Mouse (Mus musculus): ENCODE measurements around the gene Ptgis. TPM values are rescaled to one million over a fixed set of nuclear protein-coding genes. Genes with fewer than 3 reads are reported as not detected.

Ptgis gene
- polyA plus RNA-seq, 1 experiment, result 1.2 TPM

DNA sequence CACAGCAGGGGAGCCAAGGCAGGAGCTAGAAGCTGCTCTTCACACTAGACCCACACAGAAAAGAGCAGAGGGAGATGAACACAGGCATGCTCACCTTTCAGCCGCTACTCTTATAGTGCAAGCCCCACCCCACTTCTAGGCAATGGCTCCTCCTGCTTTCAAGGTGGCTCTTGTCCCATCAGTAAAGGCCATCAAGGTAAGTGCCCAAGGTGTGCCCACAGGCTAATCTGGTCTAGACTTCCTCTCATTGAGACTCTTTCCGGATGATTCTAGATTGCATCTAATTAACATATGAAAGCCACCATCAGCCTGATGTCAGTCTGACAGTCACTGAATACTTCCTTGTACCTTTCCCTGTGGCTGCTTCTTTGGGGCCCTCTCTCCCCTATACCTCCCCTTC lies 7.4 kb upstream of the Ptgis start:
- WGBS, result 52% methylated on average over 2 of the region's 2 CpGs

GRCm38 (mm10) chr2:167246704-167247103 lies 6.3 kb upstream of the Ptgis start:
- no peak overlapping the region for H3K4me3 ChIP-seq (replicated peaks; ENCODE audit: control insufficient read depth, low read depth, low read length)

More for the DNA sequence above, 7.4 kb upstream of the Ptgis start:
- no peaks in the 10 kb centered on the region for H3K4me1 ChIP-seq (ENCODE audit: control insufficient read depth, insufficient read depth, low read length)
- TF ChIP-seq CTCF (IDR thresholded peaks at IDR 0.05; ENCODE audit: control insufficient read depth, insufficient read depth, low read length) (no peak), POLR2A (IDR thresholded peaks at IDR 0.05; ENCODE audit: borderline replicate concordance, control insufficient read depth, low read depth, low read length) (no peak)
- no peak overlapping the region for H3K4me3 ChIP-seq (replicated peaks; ENCODE audit: control insufficient read depth, low read depth, low read length)
- H3K27ac ChIP-seq (ENCODE audit: control insufficient read depth, insufficient read depth, low read depth, low read length, poor library complexity), result no peak overlapping the region

GRCm38 (mm10) chr2:167244892-167245291 lies 4.5 kb upstream of the Ptgis start:
- no peak overlapping the region for H3K27ac ChIP-seq (ENCODE audit: control insufficient read depth, insufficient read depth, low read depth, low read length, poor library complexity)
- no peak overlapping the region for H3K4me3 ChIP-seq (replicated peaks; ENCODE audit: control insufficient read depth, low read depth, low read length)
- WGBS, result 66% methylated on average over 4 of the region's 4 CpGs
- no peak for TF ChIP-seq POLR2A (IDR thresholded peaks at IDR 0.05; ENCODE audit: borderline replicate concordance, control insufficient read depth, low read depth, low read length)
- H3K4me1 ChIP-seq (ENCODE audit: control insufficient read depth, insufficient read depth, low read length), result no peaks in the 10 kb centered on the region

More at GRCm38 (mm10) chr2:167246704-167247103, 6.3 kb upstream of the Ptgis start:
- H3K4me1 ChIP-seq (ENCODE audit: control insufficient read depth, insufficient read depth, low read length), result no peaks in the 10 kb centered on the region
- H3K27ac ChIP-seq (ENCODE audit: control insufficient read depth, insufficient read depth, low read depth, low read length, poor library complexity), result no peak overlapping the region
- 82% methylated on average over 7 of the region's 7 CpGs for WGBS
- TF ChIP-seq POLR2A (IDR thresholded peaks at IDR 0.05; ENCODE audit: borderline replicate concordance, control insufficient read depth, low read depth, low read length) (no peak), CTCF (IDR thresholded peaks at IDR 0.05; ENCODE audit: control insufficient read depth, insufficient read depth, low read length) (no peak)

GRCm38 (mm10) chr2:167243831-167244563 lies 3.6 kb upstream of the Ptgis start:
- no peak for TF ChIP-seq POLR2A (IDR thresholded peaks at IDR 0.05; ENCODE audit: borderline replicate concordance, control insufficient read depth, low read depth, low read length)
- no peak for TF ChIP-seq CTCF (IDR thresholded peaks at IDR 0.05; ENCODE audit: control insufficient read depth, insufficient read depth, low read length)
- H3K4me1 ChIP-seq (ENCODE audit: control insufficient read depth, insufficient read depth, low read length), result no peaks in the 10 kb centered on the region
- H3K27ac ChIP-seq (ENCODE audit: control insufficient read depth, insufficient read depth, low read depth, low read length, poor library complexity), result no peak overlapping the region
- 88% methylated on average over 4 of the region's 4 CpGs for WGBS
- no peak overlapping the region for H3K4me3 ChIP-seq (replicated peaks; ENCODE audit: control insufficient read depth, low read depth, low read length)

- TF ChIP-seq POLR2A (IDR thresholded peaks at IDR 0.05; ENCODE audit: borderline replicate concordance, control insufficient read depth, low read depth, low read length), result no peak
- Histone ChIP-seq H3K4me1 (ENCODE audit: control insufficient read depth, insufficient read depth, low read length) (no peaks in the 10 kb centered on the region), H3K4me3 (replicated peaks; ENCODE audit: control insufficient read depth, low read depth, low read length) (no peak overlapping the region), H3K27ac (ENCODE audit: control insufficient read depth, insufficient read depth, low read depth, low read length, poor library complexity) (no peak overlapping the region)
- 46% methylated on average over 12 of the region's 12 CpGs for WGBS
These were observed 1.1 kb downstream of the Ptgis start for GRCm38 (mm10) chr2:167239262-167239661.

DNA sequence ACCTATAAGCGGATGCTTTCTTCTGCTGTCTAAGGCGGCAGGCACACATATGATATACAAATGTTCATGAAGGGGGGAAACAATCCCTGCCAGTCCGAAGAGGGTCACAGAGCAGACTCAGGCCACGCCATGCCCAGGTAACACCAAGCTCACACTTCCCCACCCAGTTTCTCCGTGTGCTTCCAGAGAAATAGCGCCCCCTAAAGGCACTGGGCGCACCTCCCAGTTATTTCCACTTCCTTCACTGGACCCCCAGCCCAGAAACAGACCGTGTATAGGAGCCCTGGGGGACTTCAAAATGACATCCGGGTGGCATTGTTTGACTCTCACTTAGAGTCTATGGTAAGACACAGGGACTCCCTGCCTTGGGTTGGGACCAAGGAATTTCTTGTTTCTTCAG lies 3.2 kb downstream of the Ptgis start:
- TF ChIP-seq CTCF (IDR thresholded peaks at IDR 0.05; ENCODE audit: control insufficient read depth, insufficient read depth, low read length) (no peak), POLR2A (IDR thresholded peaks at IDR 0.05; ENCODE audit: borderline replicate concordance, control insufficient read depth, low read depth, low read length) (no peak)
- whole genome bisulfite sequencing, result 68% methylated on average over 9 of the region's 9 CpGs
- Histone ChIP-seq H3K4me1 (ENCODE audit: control insufficient read depth, insufficient read depth, low read length) (no peaks in the 10 kb centered on the region), H3K4me3 (replicated peaks; ENCODE audit: control insufficient read depth, low read depth, low read length) (no peak overlapping the region), H3K27ac (ENCODE audit: control insufficient read depth, insufficient read depth, low read depth, low read length, poor library complexity) (no peak overlapping the region)

DNA sequence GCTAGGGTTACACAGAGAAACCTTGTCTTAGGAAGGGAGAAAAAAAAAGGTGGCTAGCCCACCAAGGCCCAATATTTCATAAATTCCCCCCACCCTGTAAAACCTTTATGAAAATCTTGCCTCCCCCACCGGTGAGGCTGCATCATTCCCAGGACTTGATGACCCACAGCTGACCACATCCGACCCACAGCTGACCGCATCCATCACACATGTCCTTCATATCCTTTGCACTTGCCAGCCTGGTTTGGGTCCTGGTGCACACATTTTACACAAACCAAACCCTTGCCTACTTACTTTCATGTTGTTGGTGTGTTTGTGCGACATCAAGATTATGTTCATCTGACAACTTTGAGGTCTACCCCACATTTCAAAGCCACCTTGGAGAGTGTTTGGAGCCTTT lies 4.2 kb downstream of the Ptgis start:
- Histone ChIP-seq H3K4me3 (replicated peaks; ENCODE audit: control insufficient read depth, low read depth, low read length) (no peak overlapping the region), H3K27ac (ENCODE audit: control insufficient read depth, insufficient read depth, low read depth, low read length, poor library complexity) (no peak overlapping the region), H3K4me1 (ENCODE audit: control insufficient read depth, insufficient read depth, low read length) (no peaks in the 10 kb centered on the region)
- 88% methylated on average over 4 of the region's 4 CpGs for WGBS
- no peak for TF ChIP-seq CTCF (IDR thresholded peaks at IDR 0.05; ENCODE audit: control insufficient read depth, insufficient read depth, low read length)
- TF ChIP-seq POLR2A (IDR thresholded peaks at IDR 0.05; ENCODE audit: borderline replicate concordance, control insufficient read depth, low read depth, low read length), result no peak

- 80% methylated on average over 17 of the region's 17 CpGs for WGBS
- TF ChIP-seq CTCF (IDR thresholded peaks at IDR 0.05; ENCODE audit: control insufficient read depth, insufficient read depth, low read length), result no peak
- TF ChIP-seq POLR2A (IDR thresholded peaks at IDR 0.05; ENCODE audit: borderline replicate concordance, control insufficient read depth, low read depth, low read length), result no peak
- no peak overlapping the region for H3K4me3 ChIP-seq (replicated peaks; ENCODE audit: control insufficient read depth, low read depth, low read length)
These were observed 4.9 kb downstream of the Ptgis start for GRCm38 (mm10) chr2:167235338-167236018.

More at GRCm38 (mm10) chr2:167235338-167236018, 4.9 kb downstream of the Ptgis start:
- Histone ChIP-seq H3K27ac (ENCODE audit: control insufficient read depth, insufficient read depth, low read depth, low read length, poor library complexity) (no peak overlapping the region), H3K4me1 (ENCODE audit: control insufficient read depth, insufficient read depth, low read length) (no peaks in the 10 kb centered on the region)
